Mouse (Mus musculus) ZHBTc4 (cell line): ENCODE data around the gene Ikbip.

ENCODE experiments used
- DNase-seq: peaks from one replicate; pipeline ENCODE4 v3.0.0-alpha.2; 2011; ENCODE audit warnings: low read depth, low spot score

The Ikbip gene

GRCm38 (mm10) chr10:91116958-91117357 lies 34.2 kb downstream of the Ikbip start:
- DNase-seq = peak; percentile 54

GRCm38 (mm10) chr10:91122646-91123045 lies 39.9 kb downstream of the Ikbip start:
- no peak for DNase-seq

GRCm38 (mm10) chr10:91123281-91123827 lies 40.6 kb downstream of the Ikbip start:
- no peak for DNase-seq

- DNase-seq = peak; percentile 99
Measured at GRCm38 (mm10) chr10:91123828-91124822, 41.4 kb downstream of the Ikbip start, which contains the start of gene Slc25a3. Slc25a3 (minus strand) TSS chr10:91124059.

GRCm38 (mm10) chr10:91126618-91127355 lies 44.0 kb downstream of the Ikbip start:
- no peak for DNase-seq

- DNase-seq = no peak
Measured at GRCm38 (mm10) chr10:91127395-91127794, 44.7 kb downstream of the Ikbip start.

- DNase-seq = no peak
Measured at GRCm38 (mm10) chr10:91128551-91129160, 45.9 kb downstream of the Ikbip start.

- DNase-seq = peak; percentile 68
Measured at GRCm38 (mm10) chr10:91130792-91131191, 48.1 kb downstream of the Ikbip start.

GRCm38 (mm10) chr10:91131565-91131964 lies 48.8 kb downstream of the Ikbip start:
- DNase-seq = peak; percentile 82

- DNase-seq = no peak
Measured at GRCm38 (mm10) chr10:91135302-91135972, 52.7 kb downstream of the Ikbip start.

GRCm38 (mm10) chr10:91137400-91137799 lies 54.7 kb downstream of the Ikbip start:
- peak; percentile 57 for DNase-seq

GRCm38 (mm10) chr10:91138317-91138716 lies 55.6 kb downstream of the Ikbip start:
- peak; percentile 63 for DNase-seq

GRCm38 (mm10) chr10:91139148-91139766 lies 56.5 kb downstream of the Ikbip start:
- DNase-seq = no peak

- peak; percentile 72 for DNase-seq
Measured at GRCm38 (mm10) chr10:91141564-91141963, 58.8 kb downstream of the Ikbip start.

- DNase-seq = peak; percentile 70
Measured at GRCm38 (mm10) chr10:91142654-91143191, 60.0 kb downstream of the Ikbip start.

GRCm38 (mm10) chr10:91143313-91144230 lies 60.8 kb downstream of the Ikbip start:
- peak; percentile 40 for DNase-seq

GRCm38 (mm10) chr10:91145413-91145812 lies 62.7 kb downstream of the Ikbip start:
- no peak for DNase-seq
